Mouse (Mus musculus) cerebellum, adult 2 months (tissue): Measurements from ENCODE around the gene Rere.

Experiments used
- CTCF ChIP-seq: fragments of 200-500 bp; IDR thresholded peaks from 2 replicates; pipeline ENCODE4 v1.5.1; 2011; ENCODE audit warnings: low read depth, mild to moderate bottlenecking, control low read depth, low read length, moderate library complexity, borderline replicate concordance; ENCODE audit not compliant: insufficient read depth
- POLR2A ChIP-seq: fragments of 200-500 bp; IDR thresholded peaks from 2 replicates; pipeline ENCODE4 v1.6.1; 2011; ENCODE audit warnings: low read length, control low read depth, borderline replicate concordance; ENCODE audit not compliant: insufficient read depth

GRCm38 (mm10) chr4:150264903-150265302, 16.5 kb upstream of the Rere start:
- TF ChIP-seq CTCF (peak; percentile 40; the same call in 1 of the 2 replicates), POLR2A (no peak)
